Mouse (Mus musculus) C2C12 (cell line): Measurements from ENCODE around the gene Gp5. TPM values are rescaled to one million over a fixed set of nuclear protein-coding genes. Genes with fewer than 3 reads are reported as not detected.
"Not testable (repeated sequence)": the region's sequence is repeated elsewhere in the genome, so short reads cannot be mapped to it uniquely, and the experiment has no call there.

Experiments used
- H3K27me3 ChIP-seq: one replicate; pipeline ENCODE4 v1.6.1; 2011; ENCODE audit not compliant: control insufficient read depth, insufficient read depth, insufficient read length
- H3K36me3 ChIP-seq: one replicate; pipeline ENCODE4 v1.6.1; 2011; ENCODE audit not compliant: control insufficient read depth, insufficient read depth
- H3K4me3 ChIP-seq: one replicate; pipeline ENCODE4 v1.5.1; 2011; ENCODE audit warnings: mild to moderate bottlenecking, control low read depth; ENCODE audit not compliant: poor library complexity, insufficient read depth, severe bottlenecking
- H3K79me2 ChIP-seq: one replicate; pipeline ENCODE4 v1.6.1; 2011; ENCODE audit not compliant: control insufficient read depth, insufficient read depth
- H3K79me3 ChIP-seq: one replicate; pipeline ENCODE4 v1.6.1; 2011; ENCODE audit warnings: low read depth, control low read depth
- H3ac ChIP-seq: one replicate; pipeline ENCODE3; 2011; ENCODE audit warnings: low read depth; ENCODE audit not compliant: control insufficient read depth, insufficient read length
- CEBPB ChIP-seq: IDR thresholded peaks from one replicate; pipeline ENCODE4 v1.6.1; 2011; ENCODE audit warnings: low read depth, mild to moderate bottlenecking, control low read depth, moderate library complexity
- CTCF ChIP-seq: IDR thresholded peaks from one replicate; pipeline ENCODE4 v1.5.1; 2011; ENCODE audit not compliant: control insufficient read depth, insufficient read depth, insufficient read length
- FOSL1 ChIP-seq: IDR thresholded peaks from one replicate; pipeline ENCODE4 v1.8.0; 2011; ENCODE audit warnings: mild to moderate bottlenecking, low read length; ENCODE audit not compliant: poor library complexity, insufficient read depth, severe bottlenecking
- MAX ChIP-seq: IDR thresholded peaks from one replicate; pipeline ENCODE4 v1.6.1; 2011; ENCODE audit warnings: mild to moderate bottlenecking, control low read depth
- MYOD1 ChIP-seq: IDR thresholded peaks from one replicate; pipeline ENCODE4 v1.6.1; 2011; ENCODE audit warnings: low read depth; ENCODE audit not compliant: control insufficient read depth, insufficient read length
- MYOG ChIP-seq: IDR thresholded peaks from one replicate; pipeline ENCODE4 v1.6.1; 2011; ENCODE audit not compliant: control insufficient read depth, insufficient read length; ENCODE audit errors: extremely low read depth
- USF1 ChIP-seq: IDR thresholded peaks from one replicate; pipeline ENCODE4 v1.6.1; 2011; ENCODE audit warnings: low read depth, mild to moderate bottlenecking, control low read depth, moderate library complexity
- long read RNA-seq, 2 experiments: library from polyadenylated mRNA; unstranded; transcript quantifications; one replicate each; pipeline ENCODE4 v2.0.0; 2019 to 2020
- polyA plus RNA-seq: library from polyadenylated mRNA; unstranded; fragments of >200 nt; fragmentation: generic; extraction: Trizol; gene quantifications from one replicate; pipeline ENCODE4 v1.2.1, GENCODE M21; 2012; ENCODE audit warnings: missing spikeins

Gp5 gene
- 0.20 TPM for polyA plus RNA-seq
- long read RNA-seq, experiment 1, result 0 reads
- long read RNA-seq, experiment 2, result 0 reads

DNA sequence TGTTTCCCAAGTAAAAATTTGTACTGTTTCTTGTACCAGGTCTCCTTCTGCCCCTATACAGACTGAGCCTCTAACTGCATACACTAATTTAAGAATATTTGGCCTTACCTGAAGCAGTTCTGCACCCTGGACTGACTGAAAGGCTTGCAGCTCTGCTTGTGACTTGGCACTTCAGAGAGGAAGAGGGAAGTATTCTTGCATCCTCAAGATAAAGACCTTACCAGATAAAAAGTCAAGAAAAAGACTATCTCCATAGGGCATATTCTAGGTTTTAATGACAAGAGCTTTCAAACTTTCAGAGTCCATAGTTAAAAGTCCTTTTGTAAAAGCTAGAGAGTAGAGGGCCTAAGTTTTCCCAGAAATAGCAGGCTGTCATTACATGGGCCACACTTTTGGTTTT, at the start of gene Gp5:
Gene Gp5 (minus strand): TSS at position 133 of the 400 bp plus-strand sequence.
- Histone ChIP-seq H3ac (no peak within 1 kb of the TSS), H3K4me3 (no peak within 1 kb of the TSS), H3K79me3 (no peaks in the 10 kb centered on the region), H3K36me3 (peaks cover 44% of the 10 kb centered on the region), H3K79me2 (no peaks in the 10 kb centered on the region), H3K27me3 (no peaks in the 10 kb centered on the region)
- TF ChIP-seq MAX (no peak), MYOD1 (no peak), MYOG (no peak), CTCF (no peak), FOSL1 (no peak), CEBPB (no peak), USF1 (no peak)

DNA sequence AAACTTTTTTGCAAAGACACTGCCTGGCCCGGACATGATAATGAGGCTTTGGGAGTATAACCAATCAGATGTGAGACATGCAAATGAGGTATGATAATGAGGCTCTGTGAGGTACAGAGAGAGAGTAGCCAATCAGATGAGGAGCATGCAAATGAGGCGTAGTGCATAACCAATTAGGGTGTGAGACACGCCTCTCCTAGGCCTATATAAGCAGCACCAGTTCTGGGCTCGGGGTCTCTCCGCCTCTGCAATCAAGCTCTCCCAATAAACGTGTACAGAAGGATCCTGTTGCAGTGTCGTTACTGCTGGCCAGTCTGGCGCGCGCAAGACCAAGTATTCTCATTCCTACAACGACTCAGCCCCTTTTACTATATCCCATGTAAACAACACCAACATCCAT, 42.9 kb upstream of the Gp5 start:
- not testable (repeated sequence) for H3K27me3 ChIP-seq, H3ac ChIP-seq, H3K4me3 ChIP-seq, H3K79me3 ChIP-seq
- Histone ChIP-seq H3K79me2 (peaks cover 34% of the 10 kb centered on the region), H3K36me3 (peaks cover 87% of the 10 kb centered on the region)

DNA sequence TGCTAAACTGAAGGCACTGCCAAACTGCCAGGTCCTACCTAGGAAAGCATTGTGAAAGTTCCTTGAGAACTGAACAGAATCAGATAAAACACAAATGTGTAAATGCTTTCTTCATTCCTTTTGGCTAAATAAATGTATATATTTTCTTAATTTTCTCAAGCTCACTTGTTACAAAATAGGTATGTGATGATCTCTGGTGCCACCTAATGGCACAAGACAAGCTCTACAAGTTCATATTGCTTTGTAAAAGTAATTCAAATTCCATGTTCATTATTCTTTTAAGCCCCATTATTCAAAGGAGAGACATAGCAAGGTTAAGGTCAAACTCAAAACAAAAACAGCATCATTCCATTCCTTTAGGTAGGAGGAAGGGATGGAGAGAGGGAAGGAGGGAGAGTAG, 3.7 kb upstream of the Gp5 start:
- Histone ChIP-seq H3K79me3 (no peaks in the 10 kb centered on the region), H3ac (no peak overlapping the region), H3K27me3 (no peaks in the 10 kb centered on the region), H3K36me3 (peaks cover 72% of the 10 kb centered on the region), H3K4me3 (no peak overlapping the region), H3K79me2 (no peaks in the 10 kb centered on the region)
- no peak for TF ChIP-seq CTCF
- TF ChIP-seq MYOD1, result no peak
- no peak for TF ChIP-seq CEBPB
- TF ChIP-seq MAX, result no peak
- TF ChIP-seq MYOG, result no peak
- TF ChIP-seq USF1, result no peak
- no peak for TF ChIP-seq FOSL1

DNA sequence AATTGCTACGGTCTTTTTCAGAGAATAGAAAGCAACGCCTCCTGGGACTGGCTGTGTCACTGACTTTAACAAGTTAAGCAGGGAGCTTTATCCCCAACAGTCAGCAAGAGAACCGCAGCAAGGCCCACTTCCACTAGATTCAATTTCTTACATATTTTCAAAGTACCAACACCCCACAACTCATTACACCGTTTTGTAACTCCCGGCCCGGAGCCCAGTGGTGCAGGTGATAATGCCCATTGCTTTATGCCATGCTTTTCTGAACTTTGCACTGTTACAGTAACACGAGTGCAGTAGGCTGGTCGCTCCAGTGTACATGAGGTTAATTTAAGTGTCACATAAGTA, 436 bp downstream of the Gp5 start:
- TF ChIP-seq MAX (no peak), CTCF (no peak), MYOG (no peak), FOSL1 (no peak), CEBPB (no peak)
- Histone ChIP-seq H3K27me3 (no peaks in the 10 kb centered on the region), H3K79me3 (no peaks in the 10 kb centered on the region), H3K36me3 (peaks cover 39% of the 10 kb centered on the region), H3K4me3 (no peak overlapping the region), H3K79me2 (no peaks in the 10 kb centered on the region), H3ac (no peak overlapping the region)

DNA sequence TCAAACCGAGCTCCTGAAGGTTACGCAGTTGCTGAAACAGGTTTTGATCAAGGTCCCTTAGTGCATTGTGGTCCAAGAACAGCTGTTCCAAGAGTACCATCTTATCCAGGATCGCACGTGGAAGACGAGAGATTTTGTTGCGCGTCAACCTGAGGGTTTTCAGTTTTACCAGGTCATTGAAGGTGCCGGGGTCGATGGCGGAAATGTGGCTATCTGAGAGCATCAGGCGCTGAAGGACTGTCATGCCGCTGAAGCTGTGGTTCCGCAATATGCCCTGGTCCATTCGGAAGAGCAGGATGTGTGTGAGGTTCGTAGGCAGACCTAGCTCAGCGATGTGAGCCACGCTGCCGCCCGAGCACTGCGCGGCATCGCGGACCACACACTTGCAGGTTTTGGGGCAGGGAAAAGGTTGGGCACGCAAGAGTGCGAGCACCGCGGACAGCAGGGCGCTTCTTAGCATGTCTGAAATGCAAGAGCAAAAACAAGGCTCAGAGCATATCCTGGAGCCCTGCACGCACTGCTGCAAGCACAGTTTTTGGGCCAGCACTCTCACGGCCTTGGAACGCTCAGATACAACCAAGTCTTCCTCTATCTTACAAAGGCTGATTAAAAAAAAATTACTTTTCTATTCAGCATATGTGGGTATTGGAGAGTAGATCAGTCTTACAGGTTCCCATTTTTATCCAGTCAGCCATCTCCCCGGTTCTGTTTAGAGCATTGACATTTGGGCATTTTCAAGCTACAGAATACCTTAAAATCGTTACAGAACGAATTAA, 996 bp downstream of the Gp5 start:
- Histone ChIP-seq H3K79me3 (no peaks in the 10 kb centered on the region), H3K36me3 (peaks cover 34% of the 10 kb centered on the region), H3ac (no peak overlapping the region), H3K79me2 (no peaks in the 10 kb centered on the region), H3K4me3 (no peak overlapping the region), H3K27me3 (no peaks in the 10 kb centered on the region)
- TF ChIP-seq CEBPB (no peak), MYOD1 (no peak), USF1 (no peak), CTCF (no peak), MYOG (no peak), MAX (no peak)
